Mouse (Mus musculus) urinary bladder, adult 2 months (tissue): ENCODE data around the gene Pilrb2. TPM values are rescaled to one million over a fixed set of nuclear protein-coding genes. Genes with fewer than 3 reads are reported as not detected.
"Not testable (repeated sequence)": the region's sequence is repeated elsewhere in the genome, so short reads cannot be mapped to it uniquely, and the experiment has no call there.

Source experiments
- DNase-seq: peaks from one replicate; pipeline ENCODE4 v3.0.0; 2022; ENCODE audit warnings: low spot score
- polyA plus RNA-seq: library from polyadenylated mRNA; depleted of rRNA; stranded (reverse); fragments of >200 nt; gene quantifications from 2 replicates; pipeline ENCODE4 v1.2.3, GENCODE M21; 2012; rRNA removed

Pilrb2 gene
- polyA plus RNA-seq = 3.2 and 4.2 TPM in 2 replicates

GRCm38 (mm10) chr5:137871644-137872380 lies at the start of gene Pilrb2:
Gene Pilrb2 (minus strand): TSS chr5:137871815.
- DNase-seq = not testable (repeated sequence)

GRCm38 (mm10) chr5:137915550-137915949 lies 43.9 kb upstream of the Pilrb2 start:
- no peak for DNase-seq

GRCm38 (mm10) chr5:137914508-137914907 lies 42.9 kb upstream of the Pilrb2 start:
- no peak for DNase-seq

GRCm38 (mm10) chr5:137909564-137910262 lies 38.1 kb upstream of the Pilrb2 start:
- DNase-seq = no peak

- DNase-seq = no peak
Measured at GRCm38 (mm10) chr5:137897812-137898211, 26.2 kb upstream of the Pilrb2 start.

GRCm38 (mm10) chr5:137892954-137893353 lies 21.3 kb upstream of the Pilrb2 start:
- no peak for DNase-seq

GRCm38 (mm10) chr5:137887666-137888065 lies 16.1 kb upstream of the Pilrb2 start:
- DNase-seq = no peak

GRCm38 (mm10) chr5:137885894-137886293 lies 14.3 kb upstream of the Pilrb2 start:
- no peak for DNase-seq

- no peak for DNase-seq
Measured at GRCm38 (mm10) chr5:137883345-137883744, 11.7 kb upstream of the Pilrb2 start.

GRCm38 (mm10) chr5:137882922-137883321 lies 11.3 kb upstream of the Pilrb2 start:
- DNase-seq = no peak

- no peak for DNase-seq
Measured at GRCm38 (mm10) chr5:137877860-137878259, 6.2 kb upstream of the Pilrb2 start.

GRCm38 (mm10) chr5:137875054-137875453 lies 3.4 kb upstream of the Pilrb2 start:
- no peak for DNase-seq

GRCm38 (mm10) chr5:137872381-137872702 lies 727 bp upstream of the Pilrb2 start:
- not testable (repeated sequence) for DNase-seq

- not testable (repeated sequence) for DNase-seq
Measured at GRCm38 (mm10) chr5:137868600-137868999, 3.0 kb downstream of the Pilrb2 start.

GRCm38 (mm10) chr5:137864008-137864407 lies 7.6 kb downstream of the Pilrb2 start:
- not testable (repeated sequence) for DNase-seq

GRCm38 (mm10) chr5:137857960-137858710 lies 13.5 kb downstream of the Pilrb2 start, which contains the start of gene Pilrb1:
Gene Pilrb1 (minus strand): TSS chr5:137858106.
- not testable (repeated sequence) for DNase-seq

- DNase-seq = not testable (repeated sequence)
Measured at GRCm38 (mm10) chr5:137856870-137857269, 14.7 kb downstream of the Pilrb2 start.

- not testable (repeated sequence) for DNase-seq
Measured at GRCm38 (mm10) chr5:137854907-137855306, 16.7 kb downstream of the Pilrb2 start.

- DNase-seq = not testable (repeated sequence)
Measured at GRCm38 (mm10) chr5:137850313-137850712, 21.3 kb downstream of the Pilrb2 start.

GRCm38 (mm10) chr5:137837110-137837509 lies 34.5 kb downstream of the Pilrb2 start:
- DNase-seq = not testable (repeated sequence)

GRCm38 (mm10) chr5:137836611-137837010 lies 35.0 kb downstream of the Pilrb2 start:
- DNase-seq = no peak

GRCm38 (mm10) chr5:137835966-137836520 lies 35.6 kb downstream of the Pilrb2 start, which contains the start of gene Pilra:
Gene Pilra (minus strand): TSS chr5:137836281.
- DNase-seq = not testable (repeated sequence)
